ENCODE assay signal across 8 mouse cellular contexts in the genomic region with DNA sequence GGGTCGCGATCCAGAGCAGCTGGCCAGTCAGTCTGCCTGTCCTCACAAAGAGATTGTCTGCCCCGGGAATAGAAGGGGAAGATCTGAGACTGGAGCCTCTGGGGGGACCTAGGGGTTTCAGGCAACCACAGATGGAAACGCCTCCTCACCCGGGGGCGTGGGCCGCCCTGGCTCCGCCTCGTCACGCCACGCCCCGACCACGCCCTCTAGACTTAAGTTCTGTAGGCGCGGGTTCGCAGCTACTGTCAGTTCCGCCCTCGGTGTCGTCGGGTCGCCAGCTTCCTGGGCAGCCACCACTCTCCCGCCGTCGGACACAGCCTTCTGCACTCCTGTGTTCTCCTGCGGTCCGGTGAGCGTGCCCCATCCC. TPM values are rescaled to one million over a fixed set of nuclear protein-coding genes. Genes with fewer than 3 reads are reported as not detected.
DNase-seq lines count a peak whose midpoint lies in the region; TF ChIP-seq lines count a peak whose summit lies in the region.

Ucp2 (plus strand) TSS at position 221 of the 367 bp plus-strand sequence.

- TF ChIP-seq CTCF in left cerebral cortex, adult 2 months (IDR thresholded peaks at IDR 0.05): no peak

- DNase-seq in Muller cell, postnatal 12 days (ENCODE audit: inconsistent ontology term): peak; percentile 36
- DNase-seq in cerebellum, postnatal 4 days (ENCODE audit: low spot score in 2 of 2): peak; percentile 43 to 56
- DNase-seq in gastrocnemius, postnatal 14 days: peak; percentile 81
- DNase-seq in induced T-regulatory cell, adult 2 months (ENCODE audit: low read depth): peak; percentile 97
- peak; percentile 49 to 67 for DNase-seq in left cerebral cortex, adult 2 months (ENCODE audit: extremely low spot score in 1 of 2, low spot score in 2 of 2)
- DNase-seq in right cerebral cortex, adult 18-20 months: peak; percentile 52
- DNase-seq in urinary bladder, postnatal 10 days (ENCODE audit: low spot score): peak; percentile 61

- peaks cover 44% of the 10 kb centered on the region for H3K79me2 ChIP-seq in macrophage (ENCODE audit: inconsistent target)

- under 1% methylated on average over 25 of the region's 27 CpGs for WGBS in macrophage (ENCODE audit: missing documents)

- peaks cover 18% of the 10 kb centered on the region for H3K36me3 ChIP-seq in macrophage (ENCODE audit: inconsistent target)

- H3K4me3 ChIP-seq in left cerebral cortex, adult 2 months: peak within 1 kb of the TSS; percentile 48
- H3K4me3 ChIP-seq in macrophage (ENCODE audit: inconsistent target): peak within 1 kb of the TSS; percentile 95

- intact Hi-C loops in gastrocnemius, postnatal 14 days (cut with DNase I; ENCODE audit: low total_unique reads): no loop called here
- intact Hi-C loops in left cerebral cortex, adult 2 months (cut with DNase I): loop anchor here (2.0 to 5.0 kb wide), 2 partner anchors 32 to 66 kb away; no protein-coding TSS in a partner anchor

- peak within 1 kb of the TSS; percentile 81 for H3K27ac ChIP-seq in left cerebral cortex, adult 2 months
- peak within 1 kb of the TSS; percentile 93 for H3K27ac ChIP-seq in macrophage

RNA-seq across cellular contexts. Expression of gene Ucp2, which starts in this region (rescaled TPM):
- 100 to 1,000 TPM; 121 to 126 TPM for total RNA-seq in gastrocnemius, postnatal 14 days (2021)
- total RNA-seq in left cerebral cortex, adult 2 months (2021): 10 to 100 TPM; 69.0 to 79.3 TPM
- 100 to 1,000 TPM in 12 of 26 experiments, 10 to 100 TPM in 14; 11.5 to 444 (median 80.1) TPM for total RNA-seq in macrophage (2018; cell fraction: chromatin; rRNA removed)
- 1,000 to 10,000 TPM in 4 of 26 experiments, 100 to 1,000 TPM in 22; 386 to 1,183 (median 657) TPM for total RNA-seq in macrophage (2018; cell fraction: cytosol; rRNA removed)
- 100 to 1,000 TPM in 24 of 26 experiments, 10 to 100 TPM in 2; 72.3 to 437 (median 188) TPM for total RNA-seq in macrophage (2018; cell fraction: nucleus; rRNA removed)
- 934 to 1,261 TPM (median 1,117 TPM) in 3 replicates for polyA plus RNA-seq in macrophage (2018)

Comparison
In these comparisons a context has a peak if more than half of its experiments do, and no peak if none do; other contexts are left out.
1. Peak in every context shown above with its lines: DNase-seq, H3K4me3 ChIP-seq and H3K27ac ChIP-seq.
2. DNase-seq: peak in every context shown above with its lines; median percentile 97 in induced T-regulatory cell, adult 2 months; 81 in gastrocnemius, postnatal 14 days; 61 in urinary bladder, postnatal 10 days; 58 in left cerebral cortex, adult 2 months; 52 in right cerebral cortex, adult 18-20 months; 50 in cerebellum, postnatal 4 days; 36 in Muller cell, postnatal 12 days.